Comparison of ENCODE assay signal across 7 mouse cellular contexts in genomic region chr11:115483726-115484125, GRCm38 (mm10). TPM values are rescaled to one million over a fixed set of nuclear protein-coding genes. Genes with fewer than 3 reads are reported as not detected.
DNase-seq lines count a peak whose midpoint lies in the region; TF ChIP-seq lines count a peak whose summit lies in the region.

No protein-coding gene starts in this region.

- DNase-seq in A20 (ENCODE audit: low read depth, low spot score) (peak; percentile 73), ES-CJ7 (ENCODE audit: low read depth, low spot score) (peak; percentile 73)
- peak; percentile 77 for DNase-seq in c-Kit-positive CD71-positive TER-119-negative erythroid progenitor cells, embryonic 14.5 days (ENCODE audit: low read depth)
- peak; percentile 75 for DNase-seq in gastrocnemius, adult 2 months
- peak; percentile 59 to 86 for DNase-seq in kidney, postnatal 36 days
- DNase-seq in lung, adult 2 months: peak; percentile 77
- peak; percentile 90 for DNase-seq in right cerebral cortex, adult 2 months (ENCODE audit: low spot score in 2 of 2)

- peak overlapping the region; percentile 57 for H3K4me3 ChIP-seq in gastrocnemius, adult 2 months
- no peak overlapping the region for H3K4me3 ChIP-seq in lung, adult 2 months (replicated peaks; ENCODE audit: extremely low read depth, low read depth, low read length)

- intact Hi-C loops in gastrocnemius, adult 2 months (cut with DNase I): loop anchor here (5.0 to 10.0 kb wide), 2 partner anchors 129 to 231 kb away; partner anchors contain the start of gene Mif4gd

- no peaks in the 10 kb centered on the region for H3K4me1 ChIP-seq in lung, adult 2 months (ENCODE audit: control insufficient read depth, insufficient read depth, low read length)

- no peak for TF ChIP-seq POLR2A in lung, adult 2 months (IDR thresholded peaks at IDR 0.05; ENCODE audit: borderline replicate concordance, extremely low read depth, low read depth, low read length)

- peak overlapping the region; percentile 32 for H3K27ac ChIP-seq in gastrocnemius, adult 2 months

- TF ChIP-seq CTCF in gastrocnemius, adult 2 months (IDR thresholded peaks at IDR 0.05): peak; percentile 97
- peak; percentile 82 for TF ChIP-seq CTCF in lung, adult 2 months (IDR thresholded peaks at IDR 0.05; ENCODE audit: insufficient read depth, low read length)

- WGBS in lung, adult 2 months: 19% methylated on average over 6 of the region's 6 CpGs

RNA-seq across cellular contexts. Expression of gene Nt5c, which starts 7.9 kb away (rescaled TPM):
- 1 to 10 TPM; 5.8 to 7.7 TPM for total RNA-seq in gastrocnemius, adult 2 months (2021)
- 47.1 and 54.9 TPM in 2 replicates for polyA plus RNA-seq in lung, adult 2 months (2012; rRNA removed)

RNA-seq across cellular contexts. Expression of gene Armc7, which starts 8.3 kb away (rescaled TPM):
- under 1 TPM; 0.95 to 0.99 TPM for total RNA-seq in gastrocnemius, adult 2 months (2021)
- 11.6 and 12.0 TPM in 2 replicates for polyA plus RNA-seq in lung, adult 2 months (2012; rRNA removed)

RNA-seq across cellular contexts. Expression of gene Slc16a5, which starts 21.5 kb away (rescaled TPM):
- total RNA-seq in gastrocnemius, adult 2 months (2021): not detected
- 0.80 and 0.95 TPM in 2 replicates for polyA plus RNA-seq in lung, adult 2 months (2012; rRNA removed)

RNA-seq across cellular contexts. Expression of gene Jpt1, which starts 30.5 kb away (rescaled TPM):
- 10 to 100 TPM; 38.4 to 40.9 TPM for total RNA-seq in gastrocnemius, adult 2 months (2021)
- polyA plus RNA-seq in lung, adult 2 months (2012; rRNA removed): 114 and 147 TPM in 2 replicates

RNA-seq across cellular contexts. Expression of gene Trim80, which starts 43.4 kb away (rescaled TPM):
- not detected for total RNA-seq in gastrocnemius, adult 2 months (2021)
- polyA plus RNA-seq in lung, adult 2 months (2012; rRNA removed): 0.07 and 0.13 TPM in 2 replicates
